Mouse (Mus musculus) limb, embryonic 11.5 days (tissue): ENCODE results near the gene Il1r1. TPM values are rescaled to one million over a fixed set of nuclear protein-coding genes. Genes with fewer than 3 reads are reported as not detected.

Source experiments
- ATAC-seq: fragments of 200-750 bp; cut with Nextera tagmentation; 2 replicates; pipeline ENCODE4 v1.8.0; 2017; ENCODE audit warnings: low read depth; ENCODE audit not compliant: insufficient number of reproducible peaks, low FRiP score, low TSS enrichment
- DNase-seq: peaks from one replicate; pipeline ENCODE4 v3.0.0-alpha.2; 2015; ENCODE audit warnings: low spot score
- H3K27ac ChIP-seq: fragments of 300-500 bp; sonication (generic); replicated peaks from 2 replicates; pipeline ENCODE4 v1.5.1; 2014; ENCODE audit warnings: low read depth, mild to moderate bottlenecking, low read length
- H3K27me3 ChIP-seq: fragments of 300-500 bp; sonication (generic); 2 replicates; pipeline ENCODE4 v1.6.1; 2014; ENCODE audit warnings: mild to moderate bottlenecking, low read length, mixed read lengths; ENCODE audit not compliant: control insufficient read depth, insufficient read depth
- H3K36me3 ChIP-seq: fragments of 300-500 bp; sonication (generic); 2 replicates; pipeline ENCODE4 v1.6.1; 2014; ENCODE audit warnings: mild to moderate bottlenecking, low read length, moderate library complexity, mixed read lengths; ENCODE audit not compliant: control insufficient read depth, insufficient read depth
- H3K4me1 ChIP-seq: fragments of 300-500 bp; sonication (generic); 2 replicates; pipeline ENCODE4 v1.6.1; 2014; ENCODE audit warnings: low read length, mixed read lengths; ENCODE audit not compliant: control insufficient read depth, insufficient read depth
- H3K4me2 ChIP-seq: fragments of 300-500 bp; sonication (generic); 2 replicates; pipeline ENCODE4 v1.6.1; 2014; ENCODE audit warnings: low read depth, mild to moderate bottlenecking, moderate library complexity; ENCODE audit not compliant: severe bottlenecking
- H3K4me3 ChIP-seq: fragments of 300-500 bp; sonication (generic); 2 replicates; pipeline ENCODE4 v1.5.1; 2014; ENCODE audit warnings: low read depth, low read length
- H3K9ac ChIP-seq: fragments of 300-500 bp; sonication (generic); 2 replicates; pipeline ENCODE4 v1.6.1; 2014; ENCODE audit warnings: mild to moderate bottlenecking, low read length
- H3K9me3 ChIP-seq: fragments of 300-500 bp; sonication (generic); 2 replicates; pipeline ENCODE4 v1.6.1; 2016; ENCODE audit warnings: low read length; ENCODE audit not compliant: control insufficient read depth
- WGBS: fragments of 180-500 bp; shearing (Covaris S2); extraction: QIAGEN DNeasy Blood & Tissue Kit; methylation state at CpG from one replicate; pipeline ENCODE4 v1.1.7; 2014; 5-methylcytosine and 5-hydroxymethylcytosine counted together
- polyA plus RNA-seq: library from polyadenylated mRNA; unstranded; fragments of >200 nt; fragmentation: Nextera tagmentation; extraction: Ambion mirVana; gene quantifications from 2 replicates; pipeline ENCODE4 v1.2.1, GENCODE M21; 2014

Il1r1 gene
- polyA plus RNA-seq, 1 experiment from 2014 or later, result 1.8 TPM

GRCm38 (mm10) chr1:40278720-40279119 is 53.8 kb downstream of the Il1r1 start:
- H3K4me3 ChIP-seq, result no peak overlapping the region
- no peak overlapping the region for H3K9ac ChIP-seq
- DNase-seq (no peak), ATAC-seq (no peak)
- H3K27me3 ChIP-seq, result no peaks in the 10 kb centered on the region
- 91% methylated on average over 2 of the region's 2 CpGs for WGBS
- H3K36me3 ChIP-seq, result no peaks in the 10 kb centered on the region
- H3K4me1 ChIP-seq, result no peaks in the 10 kb centered on the region
- H3K9me3 ChIP-seq, result no peaks in the 10 kb centered on the region
- no peak overlapping the region for H3K27ac ChIP-seq
- no peak overlapping the region for H3K4me2 ChIP-seq

GRCm38 (mm10) chr1:40279182-40279743 is 54.4 kb downstream of the Il1r1 start:
- 80% methylated on average over 11 of the region's 11 CpGs for WGBS
- Histone ChIP-seq H3K4me1 (no peaks in the 10 kb centered on the region), H3K27me3 (no peaks in the 10 kb centered on the region), H3K9me3 (no peaks in the 10 kb centered on the region), H3K4me3 (no peak overlapping the region), H3K9ac (no peak overlapping the region), H3K36me3 (no peaks in the 10 kb centered on the region), H3K4me2 (no peak overlapping the region), H3K27ac (no peak overlapping the region)
- DNase-seq, result no peak
- ATAC-seq, result no peak

GRCm38 (mm10) chr1:40281950-40282349 is 57.1 kb downstream of the Il1r1 start:
- ATAC-seq, result no peak
- WGBS, result 84% methylated on average over 4 of the region's 4 CpGs
- no peak for DNase-seq
- Histone ChIP-seq H3K4me1 (no peaks in the 10 kb centered on the region), H3K27me3 (no peaks in the 10 kb centered on the region), H3K27ac (no peak overlapping the region), H3K4me3 (no peak overlapping the region), H3K9ac (no peak overlapping the region), H3K36me3 (no peaks in the 10 kb centered on the region), H3K4me2 (no peak overlapping the region), H3K9me3 (no peaks in the 10 kb centered on the region)

GRCm38 (mm10) chr1:40282394-40282793 is 57.5 kb downstream of the Il1r1 start:
- Histone ChIP-seq H3K36me3 (no peaks in the 10 kb centered on the region), H3K9ac (no peak overlapping the region), H3K9me3 (no peaks in the 10 kb centered on the region), H3K4me1 (no peaks in the 10 kb centered on the region), H3K4me3 (no peak overlapping the region), H3K27me3 (no peaks in the 10 kb centered on the region), H3K27ac (no peak overlapping the region), H3K4me2 (no peak overlapping the region)
- no peak for DNase-seq
- 87% methylated on average over 3 of the region's 3 CpGs for WGBS
- no peak for ATAC-seq

- no peaks in the 10 kb centered on the region for H3K36me3 ChIP-seq
- ATAC-seq (no peak), DNase-seq (no peak)
- whole genome bisulfite sequencing, result 82% methylated on average over 5 of the region's 5 CpGs
- no peaks in the 10 kb centered on the region for H3K9me3 ChIP-seq
- H3K4me3 ChIP-seq, result no peak overlapping the region
- no peak overlapping the region for H3K9ac ChIP-seq
- H3K27ac ChIP-seq, result no peak overlapping the region
- no peak overlapping the region for H3K4me2 ChIP-seq
- no peaks in the 10 kb centered on the region for H3K27me3 ChIP-seq
- H3K4me1 ChIP-seq, result no peaks in the 10 kb centered on the region
Measured at GRCm38 (mm10) chr1:40283995-40284394, 59.1 kb downstream of the Il1r1 start.

GRCm38 (mm10) chr1:40290489-40291255 is 65.8 kb downstream of the Il1r1 start:
- H3K27ac ChIP-seq, result no peak overlapping the region
- H3K4me2 ChIP-seq, result no peak overlapping the region
- H3K36me3 ChIP-seq, result no peaks in the 10 kb centered on the region
- no peak overlapping the region for H3K9ac ChIP-seq
- 75% methylated on average over 12 of the region's 12 CpGs for WGBS
- DNase-seq (no peak), ATAC-seq (no peak)
- no peak overlapping the region for H3K4me3 ChIP-seq
- H3K9me3 ChIP-seq, result no peaks in the 10 kb centered on the region
- no peaks in the 10 kb centered on the region for H3K4me1 ChIP-seq
- no peaks in the 10 kb centered on the region for H3K27me3 ChIP-seq

- 97% methylated on average over 2 of the region's 2 CpGs for WGBS
Measured at GRCm38 (mm10) chr1:40292231-40292630, 67.4 kb downstream of the Il1r1 start.

GRCm38 (mm10) chr1:40293891-40294290 is 69.0 kb downstream of the Il1r1 start:
- H3K9ac ChIP-seq, result no peak overlapping the region
- H3K27me3 ChIP-seq, result no peaks in the 10 kb centered on the region
- no peak for ATAC-seq
- 89% methylated on average over 7 of the region's 7 CpGs for WGBS
- H3K4me2 ChIP-seq, result no peak overlapping the region
- DNase-seq, result no peak
- no peak overlapping the region for H3K4me3 ChIP-seq
- no peaks in the 10 kb centered on the region for H3K4me1 ChIP-seq
- H3K9me3 ChIP-seq, result no peaks in the 10 kb centered on the region
- no peaks in the 10 kb centered on the region for H3K36me3 ChIP-seq
- no peak overlapping the region for H3K27ac ChIP-seq

More at GRCm38 (mm10) chr1:40292231-40292630, 67.4 kb downstream of the Il1r1 start:
- no peaks in the 10 kb centered on the region for H3K9me3 ChIP-seq
- no peaks in the 10 kb centered on the region for H3K36me3 ChIP-seq
- H3K9ac ChIP-seq, result no peak overlapping the region
- no peaks in the 10 kb centered on the region for H3K27me3 ChIP-seq
- no peak overlapping the region for H3K4me3 ChIP-seq
- no peak overlapping the region for H3K27ac ChIP-seq
- no peak overlapping the region for H3K4me2 ChIP-seq
- DNase-seq, result no peak
- H3K4me1 ChIP-seq, result no peaks in the 10 kb centered on the region
- ATAC-seq, result no peak
